Mouse (Mus musculus) stomach, embryonic 15.5 days (tissue): ENCODE data around the gene Col10a1. TPM values are rescaled to one million over a fixed set of nuclear protein-coding genes. Genes with fewer than 3 reads are reported as not detected.
"Not testable (repeated sequence)": the region's sequence is repeated elsewhere in the genome, so short reads cannot be mapped to it uniquely, and the experiment has no call there.

Experiments
- ATAC-seq: fragments of 200-750 bp; cut with Nextera tagmentation; 2 replicates; pipeline ENCODE4 v1.8.0; 2017; ENCODE audit warnings: low read depth, moderate number of reproducible peaks, moderate TSS enrichment; ENCODE audit not compliant: insufficient read depth, low FRiP score
- H3K27ac ChIP-seq: fragments of 300-500 bp; sonication (generic); 2 replicates; pipeline ENCODE4 v1.5.1; 2015; ENCODE audit warnings: mild to moderate bottlenecking, inconsistent platforms
- H3K27me3 ChIP-seq: fragments of 300-500 bp; sonication (generic); replicated peaks from 2 replicates; pipeline ENCODE4 v1.6.1; 2015; ENCODE audit warnings: inconsistent platforms
- H3K36me3 ChIP-seq: fragments of 300-500 bp; sonication (generic); 2 replicates; pipeline ENCODE4 v1.6.1; 2015; ENCODE audit warnings: inconsistent platforms
- H3K4me1 ChIP-seq: fragments of 300-500 bp; sonication (generic); 2 replicates; pipeline ENCODE4 v1.6.1; 2015; ENCODE audit warnings: inconsistent platforms
- H3K4me2 ChIP-seq: fragments of 300-500 bp; sonication (generic); 2 replicates; pipeline ENCODE4 v1.6.1; 2015; ENCODE audit warnings: mild to moderate bottlenecking, inconsistent platforms
- H3K4me3 ChIP-seq: fragments of 300-500 bp; sonication (generic); replicated peaks from 2 replicates; pipeline ENCODE4 v1.5.1; 2015; ENCODE audit warnings: inconsistent platforms
- H3K9ac ChIP-seq: fragments of 300-500 bp; sonication (generic); 2 replicates; pipeline ENCODE4 v1.6.1; 2015; ENCODE audit warnings: inconsistent platforms
- H3K9me3 ChIP-seq: fragments of 300-500 bp; sonication (generic); 2 replicates; pipeline ENCODE4 v1.6.1; 2016; ENCODE audit warnings: inconsistent platforms
- WGBS: fragments of 180-500 bp; shearing (Covaris S2); methylation state at CpG from one replicate; pipeline ENCODE4 v1.1.7; 2015; 5-methylcytosine and 5-hydroxymethylcytosine counted together
- polyA plus RNA-seq: library from polyadenylated mRNA; unstranded; fragments of >200 nt; fragmentation: Nextera tagmentation; extraction: Ambion mirVana; gene quantifications from 2 replicates; pipeline ENCODE4 v1.2.1, GENCODE M21; 2015

The Col10a1 gene
- polyA plus RNA-seq, 1 experiment from 2014 or later: 0.10 TPM

DNA sequence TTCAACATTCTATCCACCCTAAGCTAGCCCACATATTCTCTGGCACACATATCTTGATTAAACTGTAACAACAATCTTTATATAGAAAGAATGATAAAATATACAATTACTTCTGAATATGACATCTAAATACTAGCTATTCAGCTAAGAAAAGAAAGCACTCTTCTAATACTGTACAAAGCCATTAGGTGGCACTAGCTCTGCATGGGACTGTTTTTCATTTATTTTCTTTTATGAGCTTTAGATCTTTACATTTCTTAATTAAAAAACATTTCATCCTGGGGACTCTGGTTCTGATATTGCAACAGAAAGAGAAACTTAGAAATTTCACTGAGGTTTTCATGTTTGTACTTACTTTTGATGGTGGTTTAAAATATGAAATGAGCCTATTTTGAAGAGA lies 42.0 kb downstream of the Col10a1 start:
- Histone ChIP-seq H3K36me3 (no peaks in the 10 kb centered on the region), H3K27ac (no peak overlapping the region), H3K4me2 (no peak overlapping the region), H3K9me3 (no peaks in the 10 kb centered on the region), H3K4me3 (no peak overlapping the region), H3K9ac (no peak overlapping the region), H3K4me1 (no peaks in the 10 kb centered on the region), H3K27me3 (no peaks in the 10 kb centered on the region)
- ATAC-seq: no peak

DNA sequence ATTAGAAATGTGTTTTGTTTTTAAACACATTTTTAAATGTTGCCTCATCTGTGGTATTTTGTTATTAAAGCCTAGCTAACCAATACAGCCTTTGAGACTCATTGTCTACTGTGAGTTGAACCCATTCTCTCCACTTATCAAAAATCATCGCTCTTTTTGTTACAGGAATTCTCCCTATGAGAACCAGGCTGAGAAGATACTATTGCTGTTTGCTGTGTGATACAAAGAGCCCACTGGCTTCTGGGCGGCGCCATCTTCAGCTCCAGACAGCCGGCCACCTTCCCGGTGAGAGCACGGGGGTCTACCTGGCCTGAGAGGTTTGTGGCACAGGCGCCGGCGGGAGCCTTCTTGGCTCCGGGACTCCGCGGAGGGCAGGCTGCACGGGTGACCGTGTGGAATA lies 44.4 kb downstream of the Col10a1 start:
- not testable (repeated sequence) for H3K36me3 ChIP-seq, H3K9ac ChIP-seq, ATAC-seq, H3K4me3 ChIP-seq, H3K27ac ChIP-seq, H3K9me3 ChIP-seq, H3K4me2 ChIP-seq, H3K27me3 ChIP-seq, H3K4me1 ChIP-seq
- 94% methylated on average over 6 of the region's 14 CpGs for WGBS

Other genes starting within 250 kb of the Col10a1 start
- 16.7 and 19.2 TPM in 2 replicates for gene Dse, start 182.3 kb upstream of the Col10a1 start, polyA plus RNA-seq
- gene Tspyl1, start 107.8 kb upstream of the Col10a1 start, polyA plus RNA-seq: 64.9 and 69.7 TPM in 2 replicates
- gene Tspyl4, start 92.5 kb upstream of the Col10a1 start, polyA plus RNA-seq: 14.7 and 15.9 TPM in 2 replicates
- gene Nt5dc1, start 28.6 kb downstream of the Col10a1 start, polyA plus RNA-seq: 10.8 and 11.4 TPM in 2 replicates
- gene Frk, start 93.4 kb downstream of the Col10a1 start, polyA plus RNA-seq: 14.3 and 14.8 TPM in 2 replicates